Mouse (Mus musculus): ENCODE data around the gene Nhsl1.
A peak's percentile ranks its signal among the peaks of the same experiment; 100 is the strongest.

Gene Nhsl1

DNA sequence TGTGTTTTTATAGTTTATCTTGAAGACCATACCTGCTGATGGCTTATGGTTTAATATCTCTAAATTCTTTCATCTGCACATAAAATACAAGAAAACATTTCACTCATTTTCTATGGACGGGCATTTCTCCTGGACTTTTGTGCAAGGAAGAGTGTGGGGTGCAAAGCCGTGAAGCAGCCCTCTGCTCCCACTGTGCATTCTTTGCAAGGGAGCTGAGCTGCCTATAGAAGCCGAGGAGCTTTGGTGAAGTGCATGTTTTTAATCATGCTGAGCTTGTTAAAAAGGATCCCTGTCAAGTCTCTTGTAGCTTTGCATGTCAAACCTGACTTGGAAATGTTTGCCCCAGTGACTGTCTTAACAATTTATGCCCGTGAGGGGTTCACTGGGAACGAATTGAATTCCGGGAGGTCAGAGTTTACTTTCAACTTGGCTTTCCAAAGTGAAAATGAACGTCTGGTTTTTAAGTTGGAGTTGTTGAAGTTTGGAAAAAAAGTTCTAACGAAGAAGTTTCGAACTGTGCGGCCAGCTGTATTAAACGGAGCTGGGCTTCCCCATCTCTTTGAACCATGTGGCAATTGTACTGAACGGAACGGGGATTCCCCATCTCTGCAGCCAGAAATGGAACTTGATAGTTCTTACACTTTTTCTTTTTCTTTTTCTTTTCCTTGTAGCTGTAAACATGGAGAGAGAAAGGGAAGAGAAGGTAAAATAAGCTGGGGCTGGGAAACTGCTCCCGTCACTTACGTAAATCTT lies 22.8 kb downstream of the Nhsl1 start:
- no peak for DNase-seq (ENCODE audit: low read depth, low spot score)

DNA sequence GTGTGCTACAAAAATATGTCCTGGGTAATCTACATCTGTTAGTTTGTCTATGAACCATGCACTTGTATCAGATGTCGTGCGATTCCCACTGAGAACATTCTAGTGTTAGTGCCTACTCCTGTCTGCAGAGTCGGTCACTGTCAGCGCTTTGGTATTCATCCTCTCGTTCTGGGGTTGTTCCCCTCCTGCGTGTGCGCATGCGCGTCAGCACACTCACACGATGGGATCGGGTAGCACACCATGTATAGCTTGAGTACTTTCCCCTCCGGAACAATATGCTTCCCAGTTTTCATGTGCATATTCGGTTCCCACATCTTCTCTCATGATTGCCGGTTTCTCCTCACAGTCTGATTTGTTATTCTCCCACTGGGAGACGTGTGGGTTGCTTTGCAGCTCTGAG lies 28.4 kb downstream of the Nhsl1 start:
- DNase-seq (ENCODE audit: low read depth, low spot score) = no peak

DNA sequence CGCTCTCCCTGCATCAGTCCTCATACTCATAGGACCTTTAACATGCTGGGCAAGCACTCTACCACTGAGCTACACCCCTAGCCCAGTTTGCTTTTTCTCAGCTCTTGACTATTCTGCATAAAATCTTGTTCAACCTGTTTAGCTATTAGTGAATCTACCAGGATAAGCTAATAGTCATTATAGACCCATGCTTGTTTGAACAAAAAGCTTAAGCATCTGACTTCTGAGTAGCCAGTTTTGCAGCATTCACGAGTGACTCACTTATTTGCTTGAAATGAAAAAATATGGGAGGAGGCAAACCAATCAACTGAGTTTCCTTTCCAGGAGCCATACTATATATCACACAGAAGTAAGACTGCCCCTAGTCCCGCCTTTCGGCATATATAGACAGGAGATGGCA lies 32.0 kb downstream of the Nhsl1 start:
- DNase-seq (ENCODE audit: low read depth, low spot score) = no peak

- DNase-seq (ENCODE audit: low read depth, low spot score) = no peak
Observed at GRCm38 (mm10) chr10:18352937-18353336, 34.2 kb downstream of the Nhsl1 start.

DNA sequence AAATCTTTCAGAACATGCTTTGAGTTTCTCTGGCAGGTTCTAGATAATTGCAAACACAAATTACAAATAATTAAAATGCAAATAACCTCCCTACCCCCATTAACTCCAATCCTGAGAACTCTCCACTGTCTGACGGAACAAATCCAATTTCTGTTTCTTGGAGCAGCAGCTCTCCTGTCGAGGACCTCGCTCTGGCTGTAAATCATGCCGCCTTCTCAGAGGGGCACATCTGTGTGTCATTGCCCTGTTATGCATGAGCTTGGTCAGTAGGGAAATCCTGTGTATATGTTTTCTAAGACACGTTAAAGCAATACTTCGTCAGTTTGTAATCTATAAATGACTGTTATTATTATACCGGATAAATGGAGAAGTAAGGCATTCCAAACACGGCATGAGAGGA lies 35.3 kb downstream of the Nhsl1 start:
- DNase-seq (ENCODE audit: low read depth, low spot score) = no peak

DNA sequence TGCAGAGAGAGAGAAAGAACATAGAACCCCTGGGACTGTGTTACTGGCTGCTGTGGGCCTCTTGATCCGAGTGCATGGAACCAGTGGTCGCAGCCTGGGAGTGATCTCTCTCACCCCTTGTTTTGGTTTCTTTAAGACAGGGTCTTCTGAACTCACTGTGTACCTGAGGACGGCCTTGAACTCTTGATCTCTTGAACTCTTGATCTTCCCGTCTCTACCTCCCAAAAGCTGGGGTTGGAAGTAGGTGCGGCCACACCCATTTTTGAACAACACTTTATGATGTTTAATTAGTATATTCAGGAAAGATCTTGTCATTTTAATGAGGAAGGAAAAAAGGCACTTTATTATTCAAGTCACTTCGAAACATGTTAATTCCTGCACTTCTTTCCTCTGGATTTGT lies 37.7 kb downstream of the Nhsl1 start:
- no peak for DNase-seq (ENCODE audit: low read depth, low spot score)

DNA sequence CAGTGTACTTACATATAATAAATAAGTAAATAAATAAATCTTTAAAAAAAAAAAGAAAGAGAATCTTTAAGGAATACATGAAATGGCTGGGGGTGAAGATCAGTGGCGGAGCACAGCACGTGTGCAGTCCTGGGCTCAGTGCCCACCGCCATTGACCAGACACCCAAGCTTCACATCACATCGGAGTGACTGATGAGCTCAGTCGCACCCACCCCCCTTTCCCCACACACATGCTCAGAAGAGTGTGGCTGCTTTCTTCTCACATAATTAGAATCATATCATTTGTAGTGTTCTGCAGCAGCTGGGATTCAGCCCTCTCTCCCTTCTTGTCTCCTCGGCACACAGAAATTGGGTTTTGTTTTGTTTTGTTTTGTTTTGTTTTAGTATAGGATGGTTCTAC lies 38.4 kb downstream of the Nhsl1 start:
- no peak for DNase-seq (ENCODE audit: low read depth, low spot score)

DNA sequence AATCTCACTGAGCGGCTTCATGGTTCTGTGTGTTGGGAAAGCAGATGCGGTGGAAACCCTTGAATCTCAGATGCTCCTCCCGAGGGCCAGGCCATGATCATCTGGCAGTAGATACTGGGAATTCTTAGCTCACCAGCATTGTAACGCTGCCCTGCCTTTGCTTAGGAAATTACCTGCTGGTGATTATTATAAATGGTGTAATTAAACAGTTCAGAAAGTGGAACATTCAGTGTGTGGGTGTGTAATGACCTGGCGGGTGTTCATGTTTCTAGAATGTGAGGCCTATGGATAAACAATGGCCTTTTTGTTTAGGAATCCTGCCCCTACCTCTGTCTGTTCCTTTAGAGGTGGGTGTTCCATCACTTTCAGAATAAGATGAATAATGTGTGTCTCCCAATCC lies 39.7 kb downstream of the Nhsl1 start:
- DNase-seq (ENCODE audit: low read depth, low spot score) = no peak

DNA sequence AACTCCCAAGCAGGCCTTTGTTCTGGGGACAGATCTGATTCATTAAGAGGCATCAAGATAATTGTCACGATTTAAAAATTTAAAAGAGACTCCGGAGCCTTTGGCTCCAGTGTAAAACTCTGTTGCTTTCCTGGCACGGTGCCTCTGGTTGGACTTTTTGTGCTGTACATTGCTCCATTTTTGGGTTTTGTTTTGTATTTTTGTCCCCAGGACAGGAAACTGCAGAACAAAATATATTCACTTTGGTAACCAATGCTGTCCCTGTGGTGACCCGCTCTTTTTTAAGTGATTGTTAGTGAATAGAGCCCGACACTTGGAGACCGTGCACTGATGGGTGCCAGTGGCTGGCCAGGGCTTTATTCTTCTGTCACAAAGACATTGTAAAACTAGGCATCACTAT lies 41.4 kb downstream of the Nhsl1 start:
- no peak for DNase-seq (ENCODE audit: low read depth, low spot score)

DNA sequence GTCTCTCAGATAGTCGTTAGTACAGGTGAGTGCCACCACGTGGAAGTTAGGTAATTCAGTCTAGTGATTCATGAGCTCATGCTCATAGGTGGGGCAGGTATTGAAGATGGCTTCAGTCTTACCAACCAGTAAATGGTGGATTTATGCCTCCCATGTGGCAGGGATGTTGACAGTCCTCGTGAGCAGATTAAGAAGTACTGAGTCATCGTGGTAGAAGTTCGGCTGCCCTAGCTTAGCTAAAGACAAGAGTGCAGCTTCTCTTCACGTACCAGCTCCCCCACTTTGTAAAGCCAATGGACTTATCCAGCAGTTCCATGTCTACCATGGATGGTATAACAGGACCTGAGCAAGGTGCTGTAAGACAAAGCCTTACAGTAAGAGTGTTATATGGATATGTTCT lies 46.6 kb downstream of the Nhsl1 start:
- DNase-seq (ENCODE audit: low read depth, low spot score) = no peak

- no peak for DNase-seq (ENCODE audit: low read depth, low spot score)
Observed at GRCm38 (mm10) chr10:18366697-18367096, 47.9 kb downstream of the Nhsl1 start.

DNA sequence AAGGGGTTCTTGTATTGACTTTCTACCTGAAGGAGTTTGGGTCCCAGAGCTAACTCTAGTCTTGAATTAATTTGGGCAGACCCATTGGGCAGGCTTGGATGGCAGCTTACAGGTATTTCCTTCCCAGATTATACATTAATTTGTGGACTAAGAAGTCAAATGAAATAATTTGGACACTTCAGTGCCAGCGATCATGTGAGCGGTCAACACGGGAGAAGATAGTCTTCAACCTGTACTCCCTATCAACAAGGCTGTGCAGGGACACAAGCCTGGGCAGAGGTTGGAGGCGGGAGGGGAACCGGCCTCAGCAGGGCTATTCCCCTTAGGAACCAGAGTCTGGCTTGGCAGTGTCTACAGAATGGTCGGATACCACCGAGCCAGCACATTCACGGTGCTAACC lies 49.3 kb downstream of the Nhsl1 start:
- no peak for DNase-seq (ENCODE audit: low read depth, low spot score)

DNA sequence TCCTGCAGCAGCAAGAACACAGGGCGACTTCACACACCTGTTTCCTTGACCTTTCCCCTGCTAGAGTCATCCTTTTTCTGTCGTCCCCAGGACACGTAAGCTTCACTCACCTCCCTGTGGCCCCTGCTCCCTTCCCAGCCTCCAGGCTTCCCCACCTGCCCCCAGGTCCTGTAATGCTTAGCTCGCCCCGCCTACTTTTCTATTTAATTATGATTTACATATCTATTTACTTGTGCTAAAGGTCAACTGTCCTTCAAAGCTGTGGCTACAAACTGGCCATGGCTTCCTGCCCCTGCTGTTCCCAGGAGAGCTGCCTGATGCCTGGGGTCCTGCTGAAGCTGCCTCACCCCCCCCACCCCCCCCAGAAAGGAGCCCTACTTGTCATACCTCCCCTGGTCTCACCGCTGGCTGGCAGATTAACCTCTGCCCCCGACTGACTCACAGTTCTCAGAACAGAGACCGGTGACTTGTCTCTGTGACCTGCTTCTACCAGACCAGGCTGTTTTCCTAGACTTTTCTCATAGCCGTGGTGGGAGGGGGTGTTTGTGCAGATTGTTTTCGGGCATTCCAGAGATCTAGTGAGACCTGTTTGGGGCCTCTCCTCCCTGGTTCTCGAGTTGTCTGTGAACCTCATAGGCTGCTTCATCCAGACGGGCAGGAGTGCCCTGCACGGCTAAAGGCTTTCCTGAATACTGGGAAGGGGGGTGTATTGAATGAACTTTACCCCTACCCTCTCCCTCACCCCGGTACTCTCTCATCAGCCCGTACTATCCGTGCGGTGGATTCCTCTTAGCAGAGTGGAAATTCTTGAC lies 51.9 kb downstream of the Nhsl1 start:
- DNase-seq (ENCODE audit: low read depth, low spot score) = no peak

DNA sequence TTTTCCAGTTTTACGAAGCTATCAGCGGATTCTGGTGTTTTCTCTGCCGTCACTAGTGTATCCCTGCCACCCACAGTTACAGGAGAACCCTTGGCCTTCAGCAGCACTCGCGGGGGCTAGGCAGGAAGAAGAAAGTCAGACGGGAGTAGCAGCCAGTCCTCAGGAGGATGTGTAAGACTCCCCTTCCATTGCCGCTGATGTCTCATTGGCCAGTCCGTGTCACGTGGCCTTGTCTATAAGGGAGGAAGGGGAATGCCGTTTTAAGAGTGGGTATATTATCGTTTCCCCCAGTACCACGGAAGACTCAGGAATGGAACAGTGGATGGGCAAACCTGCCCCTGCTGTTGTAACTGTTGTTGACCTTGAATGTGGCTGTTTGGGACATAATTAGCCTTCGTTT lies 53.1 kb downstream of the Nhsl1 start:
- no peak for DNase-seq (ENCODE audit: low read depth, low spot score)

DNA sequence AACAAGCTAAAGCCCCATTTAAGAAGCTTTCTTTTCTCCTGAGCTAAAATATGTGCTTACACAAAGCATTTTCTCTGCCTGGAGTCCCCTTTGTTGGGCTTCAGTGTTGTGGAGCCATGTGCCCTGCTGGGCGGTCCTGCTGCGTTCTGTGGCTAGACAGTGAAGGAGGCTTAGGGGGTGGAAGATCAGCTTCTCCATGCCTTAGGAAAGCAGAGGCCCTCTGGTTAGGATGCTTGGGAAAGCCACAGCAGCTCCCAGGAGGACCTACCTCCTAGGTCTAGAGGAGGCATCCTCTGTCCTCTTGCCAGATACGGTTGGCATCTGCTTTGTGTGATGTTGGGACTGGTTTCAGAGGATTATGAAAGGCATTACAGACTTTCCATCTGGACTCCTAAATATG lies 56.5 kb downstream of the Nhsl1 start:
- DNase-seq (ENCODE audit: low read depth, low spot score) = no peak

- DNase-seq (ENCODE audit: low read depth, low spot score) = no peak
Observed at GRCm38 (mm10) chr10:18384766-18385165, 66.0 kb downstream of the Nhsl1 start.

GRCm38 (mm10) chr10:18386224-18386623 lies 67.4 kb downstream of the Nhsl1 start:
- no peak for DNase-seq (ENCODE audit: low read depth, low spot score)

DNA sequence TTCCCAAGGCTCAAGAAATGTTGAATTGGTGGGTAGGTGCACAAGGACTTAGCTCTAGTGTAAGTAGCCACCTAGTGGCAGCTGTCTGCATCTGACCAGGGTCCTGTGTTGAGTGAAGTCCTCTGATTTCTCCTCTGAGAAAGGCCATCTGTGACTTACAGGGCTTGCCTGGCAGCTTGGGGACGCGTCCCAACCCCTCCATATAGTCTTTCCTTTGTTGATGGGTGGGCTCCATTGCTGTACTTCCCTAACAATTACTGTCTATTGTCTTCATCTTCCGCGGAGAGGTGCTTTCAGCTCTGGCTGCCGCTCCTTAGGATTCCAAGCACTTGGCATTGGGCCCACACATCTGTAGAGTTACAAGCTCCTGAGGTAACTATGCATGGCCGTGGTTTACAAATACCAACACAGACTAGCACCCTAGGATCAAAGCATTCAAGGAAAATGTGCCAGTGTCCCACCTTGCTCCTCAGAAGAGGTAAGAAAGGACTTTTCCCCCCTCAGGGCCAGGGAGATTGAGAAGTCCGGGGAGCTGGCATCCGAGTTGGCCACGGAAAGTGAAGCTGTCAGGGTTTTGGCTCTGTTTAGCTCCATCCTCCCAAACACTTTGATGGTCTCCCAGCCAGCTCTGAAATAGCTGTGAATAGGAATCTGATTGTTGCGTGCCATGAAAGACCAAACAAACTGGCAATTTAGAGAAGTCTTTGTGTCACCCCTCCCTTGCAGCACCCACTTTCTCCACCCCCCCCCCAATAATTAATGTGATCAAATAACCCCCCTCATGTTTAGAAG lies 70.2 kb downstream of the Nhsl1 start:
- DNase-seq (ENCODE audit: low read depth, low spot score) = peak; percentile 52

DNA sequence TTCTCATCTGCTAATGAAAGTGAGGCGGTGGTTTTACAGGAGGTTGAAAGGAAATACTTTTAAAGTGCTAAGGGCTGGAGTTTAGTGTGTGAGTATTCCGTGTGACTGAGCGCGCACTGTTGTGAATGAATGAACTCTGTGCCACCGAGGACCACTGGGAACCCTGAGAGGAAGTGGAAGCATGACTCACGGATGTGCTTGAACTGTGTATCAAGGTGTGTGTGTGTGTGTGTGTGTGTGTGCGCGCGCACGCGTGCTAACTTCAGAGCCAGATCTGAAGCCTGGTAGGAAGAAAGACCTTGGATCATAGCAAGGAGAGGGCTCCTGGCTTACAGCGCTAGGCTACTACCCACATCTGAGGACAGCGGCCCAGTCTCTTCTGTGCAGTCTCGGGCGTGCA lies 71.2 kb downstream of the Nhsl1 start:
- DNase-seq (ENCODE audit: low read depth, low spot score) = no peak

DNA sequence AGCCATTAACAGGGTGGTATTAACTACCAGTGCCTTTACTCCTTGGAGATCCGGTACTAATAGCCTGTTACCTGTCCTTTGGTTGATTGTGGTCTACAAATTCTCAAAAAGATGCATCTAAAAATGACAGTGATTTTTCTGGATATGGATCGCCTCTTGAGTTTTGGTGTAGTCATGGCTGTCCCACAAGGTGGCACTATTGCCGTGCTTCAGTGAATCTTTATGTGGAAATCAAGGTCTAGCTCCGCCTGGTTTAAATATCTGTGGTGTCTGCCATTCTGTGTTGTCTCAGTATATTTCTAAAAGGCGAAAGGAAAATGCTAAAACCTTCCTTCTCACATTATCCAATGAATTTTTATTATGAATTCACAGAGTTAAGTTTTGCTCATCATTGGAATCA lies 72.8 kb downstream of the Nhsl1 start:
- no peak for DNase-seq (ENCODE audit: low read depth, low spot score)

GRCm38 (mm10) chr10:18392268-18392667 lies 73.5 kb downstream of the Nhsl1 start:
- no peak for DNase-seq (ENCODE audit: low read depth, low spot score)

DNA sequence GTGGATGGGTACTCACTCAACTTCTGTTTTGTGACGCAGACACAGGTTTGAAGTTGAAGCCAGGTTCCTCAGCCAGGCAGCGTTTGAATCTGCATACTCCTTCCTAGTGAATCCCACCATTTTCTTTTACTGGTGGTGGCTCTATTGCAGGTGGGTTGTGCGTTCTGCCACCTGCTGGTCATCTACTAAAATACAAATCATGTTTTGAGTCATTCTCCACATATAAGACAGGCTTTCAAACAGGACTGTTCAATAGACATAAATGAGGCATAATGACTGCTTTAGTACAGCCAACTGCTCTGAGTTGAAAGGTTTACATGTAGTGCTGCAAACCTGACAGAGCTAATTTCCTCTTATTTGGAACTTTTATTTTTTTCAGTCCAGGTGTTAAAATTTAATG lies 75.0 kb downstream of the Nhsl1 start:
- no peak for DNase-seq (ENCODE audit: low read depth, low spot score)

Data from WW6 (cell line).